Mouse (Mus musculus) right cerebral cortex, adult 2 months (tissue): Measurements from ENCODE around the gene Armc9.
A peak's percentile ranks its signal among the peaks of the same experiment; 100 is the strongest.

Experiments used
- DNase-seq, 2 experiments: peaks; one replicate each; pipeline ENCODE4 v3.0.0; 2021 to 2022; ENCODE audit warnings: low spot score in 2 of 2

Gene Armc9

DNA sequence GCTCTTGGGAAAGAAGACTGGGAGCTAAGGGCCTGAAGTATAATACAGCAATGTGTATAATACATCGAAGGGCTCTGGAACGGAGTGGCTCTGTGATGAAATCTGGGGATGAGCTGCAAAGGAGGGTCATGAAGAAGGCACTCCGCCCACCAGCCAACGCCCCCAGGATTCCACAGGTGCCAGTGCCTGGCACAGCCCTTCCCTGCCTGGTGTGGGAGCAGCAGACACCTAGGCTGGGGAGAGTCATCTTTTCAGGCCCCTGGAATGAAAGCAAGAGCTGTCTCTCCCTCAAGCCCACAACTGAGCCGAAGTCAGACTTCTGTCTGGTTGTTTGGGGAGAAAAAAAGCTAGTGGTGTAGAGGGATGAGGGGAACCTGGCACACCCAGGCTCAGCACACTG lies 122.5 kb downstream of the Armc9 start:
- DNase-seq: no peak

DNA sequence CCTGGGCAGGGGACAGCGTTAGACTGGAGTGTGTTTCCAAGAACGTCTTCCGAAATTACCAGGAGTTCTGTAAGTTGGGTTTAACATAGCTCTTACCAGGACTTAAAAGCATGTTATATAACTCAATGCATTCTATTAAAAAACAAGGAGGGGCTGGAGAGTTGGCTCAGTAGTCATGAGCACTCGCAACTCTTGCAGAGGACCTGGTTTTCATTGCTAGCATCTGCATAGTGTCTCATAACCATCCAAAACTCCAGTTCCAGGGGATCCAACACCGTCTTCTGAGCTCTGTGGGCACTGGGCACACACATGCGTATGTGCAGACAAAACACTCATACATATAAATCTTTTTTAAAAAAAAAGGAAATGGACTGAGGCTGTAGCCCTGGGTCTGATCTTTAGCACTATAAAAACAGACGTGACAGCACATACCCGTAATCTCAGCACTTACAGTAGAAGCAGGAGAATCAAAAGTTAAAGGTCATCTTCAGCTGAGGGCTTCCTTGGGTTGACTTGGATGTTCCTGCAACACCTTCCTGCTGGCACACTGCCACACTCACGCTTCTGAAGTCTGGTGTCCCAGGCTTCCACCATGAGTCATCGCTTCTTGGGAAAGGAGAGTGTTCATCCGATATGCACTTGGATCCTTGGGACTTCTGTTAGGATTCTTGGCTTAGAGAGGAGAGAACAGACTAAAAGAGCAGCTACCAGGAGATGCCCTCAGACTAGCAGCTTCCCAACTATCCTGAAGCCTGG lies 127.4 kb downstream of the Armc9 start:
- DNase-seq: peak; percentile 71

DNA sequence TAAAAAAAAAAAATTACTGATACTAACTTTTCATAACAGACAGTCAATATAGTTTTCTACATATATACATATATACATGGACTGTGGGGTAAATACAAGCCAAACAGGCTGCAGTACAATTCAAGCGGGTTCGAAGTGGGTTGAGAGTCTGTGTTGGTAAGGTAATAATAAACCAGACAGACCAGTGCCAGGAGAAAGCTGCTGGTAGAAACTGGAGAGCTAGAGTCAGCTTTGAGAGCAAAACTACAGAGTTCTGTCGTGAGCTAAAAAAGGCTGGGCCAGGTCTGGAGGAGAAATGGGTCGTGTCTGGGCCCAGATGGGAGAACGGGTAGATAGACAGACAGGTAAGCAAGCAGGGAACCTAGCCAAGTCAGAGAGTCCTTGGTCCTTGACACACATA lies 129.5 kb downstream of the Armc9 start:
- no peak for DNase-seq

DNA sequence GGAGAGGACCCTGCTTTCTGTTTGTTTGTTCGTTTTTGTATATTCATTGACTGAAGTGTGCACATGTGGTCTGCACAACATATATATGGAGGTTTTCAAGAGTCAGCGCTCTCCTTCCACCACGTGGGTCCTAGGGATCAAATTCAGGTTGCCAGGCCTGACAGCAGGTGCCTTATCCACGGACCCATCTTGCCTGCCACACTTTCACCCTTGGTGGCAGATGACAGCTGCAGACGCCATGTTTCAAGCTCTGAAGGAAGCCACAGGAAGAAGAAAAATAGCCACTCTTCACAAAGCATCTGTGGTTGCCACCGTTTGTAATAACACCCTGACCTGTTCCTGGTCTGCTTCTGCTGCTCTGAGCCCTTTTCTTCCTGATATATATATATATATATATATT lies 130.7 kb downstream of the Armc9 start:
- DNase-seq: no peak

DNA sequence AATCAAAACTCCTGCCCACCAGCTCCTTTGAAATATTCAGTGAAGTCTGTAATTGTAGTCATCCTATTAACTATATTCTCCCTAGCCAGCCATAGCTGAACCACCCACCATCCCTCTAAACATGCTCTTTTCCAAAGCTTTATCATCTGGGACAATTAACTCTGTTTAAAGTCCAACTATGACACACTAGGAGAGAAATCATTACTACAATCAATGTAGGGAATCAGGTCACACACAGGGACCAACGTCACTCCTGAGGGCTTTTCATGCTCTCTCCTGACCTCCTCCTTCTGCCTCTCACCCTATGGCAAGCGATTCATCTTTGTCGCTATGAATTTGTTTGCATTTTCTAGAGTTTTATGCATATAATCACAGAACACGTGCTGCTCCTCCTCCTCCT lies 132.9 kb downstream of the Armc9 start:
- no peak for DNase-seq

DNA sequence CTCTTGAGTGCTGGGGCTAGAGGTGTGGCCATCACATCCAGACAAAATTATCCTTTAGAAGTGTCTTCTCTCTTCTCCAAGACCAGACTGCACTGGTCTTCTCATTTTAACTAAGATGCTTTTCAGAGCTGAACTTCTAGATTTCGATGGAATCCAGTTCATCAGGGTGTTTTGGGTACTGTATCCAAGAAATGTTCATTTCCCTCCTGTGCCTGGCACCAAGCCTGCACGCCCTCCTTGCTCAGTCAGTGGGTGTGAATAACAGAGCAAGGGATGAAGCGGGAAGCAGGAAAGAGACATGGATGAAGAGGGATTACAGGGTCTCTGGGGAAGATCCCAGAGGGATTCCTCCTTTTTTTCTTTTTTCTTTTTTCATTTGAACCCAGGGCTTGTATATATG lies 135.9 kb downstream of the Armc9 start:
- peak; percentile 18 to 37 for DNase-seq

DNA sequence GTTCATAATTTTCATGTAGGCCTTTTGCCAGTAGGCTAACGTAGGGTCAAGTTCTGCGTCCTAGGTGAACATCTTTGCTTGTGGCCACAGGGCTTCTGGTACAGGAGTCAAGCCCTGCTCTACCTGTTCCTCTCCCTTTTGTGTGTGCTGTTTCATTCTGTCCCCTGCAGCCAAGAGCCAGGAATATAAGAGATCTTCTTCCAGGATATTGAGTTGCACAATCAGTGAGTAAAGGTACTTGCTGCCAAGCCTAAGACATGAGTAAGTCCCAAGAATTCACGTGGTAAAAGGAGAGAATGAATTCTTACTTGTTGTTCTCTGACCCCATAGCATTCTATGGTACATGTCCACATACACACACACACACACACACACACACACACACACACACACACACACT lies 138.5 kb downstream of the Armc9 start:
- DNase-seq: no peak

DNA sequence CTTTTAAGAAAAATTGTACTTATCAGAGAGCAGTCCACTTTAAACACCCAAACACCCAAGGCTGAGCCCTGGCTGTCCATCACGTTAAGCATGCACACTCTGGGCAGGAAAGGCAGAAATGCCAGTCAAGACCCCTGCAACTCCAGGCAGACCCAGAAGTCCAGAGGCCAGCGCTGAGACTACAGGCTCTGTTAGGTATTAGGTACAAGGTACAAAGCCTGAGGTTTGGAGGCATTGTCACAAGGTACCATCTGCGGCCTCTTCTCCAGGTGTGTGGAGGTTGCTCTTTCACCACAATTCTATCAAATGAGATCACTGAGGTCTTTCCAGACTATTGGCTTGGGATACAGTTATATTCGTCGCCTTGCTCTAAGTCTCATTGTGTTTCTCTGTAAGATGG lies 139.3 kb downstream of the Armc9 start:
- no peak for DNase-seq

DNA sequence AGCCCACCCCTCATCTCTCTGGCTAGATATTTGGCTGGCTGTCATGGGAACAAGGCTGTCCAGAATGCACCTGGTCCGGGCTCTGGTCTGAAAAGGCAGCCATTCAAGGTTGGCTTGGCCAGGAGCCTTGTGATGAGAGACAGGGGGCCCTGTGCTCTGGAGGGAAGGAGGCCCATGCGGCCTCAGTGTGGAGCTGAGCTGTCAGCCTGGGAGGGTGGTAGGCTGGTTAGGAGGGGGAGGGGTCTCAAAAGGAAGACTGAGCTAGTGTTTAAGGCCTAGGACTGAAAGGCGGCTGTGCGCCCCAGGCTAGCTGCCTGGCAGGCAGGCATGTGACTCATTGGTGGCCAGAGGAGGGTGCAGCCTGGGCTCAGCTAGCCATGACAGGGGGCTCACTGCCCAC lies 139.9 kb downstream of the Armc9 start:
- no peak for DNase-seq

DNA sequence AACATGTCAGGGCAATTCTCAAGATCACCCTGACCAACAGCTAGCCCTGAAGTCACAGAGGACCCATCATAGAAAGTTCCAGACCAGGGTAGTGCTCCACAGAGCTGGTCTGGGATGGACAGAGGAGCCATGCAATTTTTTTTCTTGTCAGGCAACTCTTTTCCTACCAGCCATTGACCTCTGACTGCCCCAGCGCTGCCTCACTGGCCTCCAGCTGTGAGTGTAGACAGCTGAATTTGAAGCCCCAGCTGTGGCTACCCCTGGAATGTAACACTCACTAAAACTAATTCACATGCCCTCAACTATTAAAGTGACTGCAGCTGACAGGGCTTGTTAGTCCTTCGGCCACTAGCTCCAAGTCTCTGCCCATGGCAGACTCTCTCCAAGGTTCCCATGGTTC lies 145.5 kb downstream of the Armc9 start:
- DNase-seq: no peak

DNA sequence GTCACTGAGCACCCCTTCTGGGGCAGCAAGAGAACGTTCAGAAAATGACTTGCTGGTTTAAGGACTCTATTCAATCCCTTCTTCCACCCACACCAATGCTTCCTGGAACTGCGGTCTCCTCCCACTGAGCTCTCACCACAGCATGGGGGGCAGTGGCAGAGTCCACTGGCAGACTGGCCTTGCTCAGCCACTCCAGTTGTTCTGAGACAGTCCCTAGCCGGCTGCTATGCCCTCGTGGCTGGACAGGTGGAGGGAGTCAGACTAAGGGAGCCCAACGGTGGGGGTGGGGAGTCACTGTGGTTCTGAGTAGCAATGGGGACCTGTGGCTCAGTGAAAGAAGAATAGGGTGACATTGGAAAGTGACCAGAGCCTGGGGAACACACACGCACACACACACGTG lies 146.2 kb downstream of the Armc9 start:
- DNase-seq: no peak

DNA sequence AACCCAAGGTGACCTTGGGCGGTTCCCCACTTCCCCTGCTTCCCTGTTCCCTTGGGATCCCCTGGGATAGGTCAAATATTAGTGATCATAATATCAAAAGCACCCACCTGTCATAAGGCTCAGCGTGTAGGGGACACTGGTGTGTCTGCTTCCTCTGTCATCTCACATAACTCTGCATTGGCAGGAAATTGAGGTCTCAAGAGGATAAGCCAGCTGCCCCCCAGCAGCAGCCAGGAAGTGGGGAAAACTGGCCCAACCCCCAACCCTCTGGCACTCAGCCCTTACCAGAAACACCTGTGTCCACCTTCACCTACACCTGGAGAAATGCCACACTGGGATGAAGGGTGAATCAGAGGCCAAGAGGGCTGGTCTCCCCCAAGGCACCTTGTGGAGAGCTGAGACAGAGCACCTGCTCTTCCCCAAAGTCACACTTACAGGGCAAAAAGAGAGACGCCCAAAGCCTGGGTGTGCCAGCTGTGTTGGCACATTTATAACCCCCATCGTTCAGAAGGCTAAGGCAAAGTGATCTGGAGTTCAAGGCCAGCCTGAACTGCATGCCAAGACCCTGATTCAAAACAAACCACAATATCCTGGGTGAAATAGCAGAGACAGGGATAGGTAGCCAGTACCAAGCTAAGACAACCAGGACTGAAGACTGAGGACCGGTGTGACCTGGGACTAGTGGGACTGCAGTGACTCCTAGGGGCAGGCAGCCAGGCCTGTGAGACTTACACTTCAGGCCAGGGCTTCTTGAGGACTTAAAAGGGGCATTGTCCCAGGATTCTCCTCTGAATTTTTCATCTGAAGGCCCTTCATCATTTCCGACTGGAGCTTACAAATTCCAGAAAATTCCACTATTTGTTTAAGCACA lies 146.9 kb downstream of the Armc9 start:
- DNase-seq: no peak

DNA sequence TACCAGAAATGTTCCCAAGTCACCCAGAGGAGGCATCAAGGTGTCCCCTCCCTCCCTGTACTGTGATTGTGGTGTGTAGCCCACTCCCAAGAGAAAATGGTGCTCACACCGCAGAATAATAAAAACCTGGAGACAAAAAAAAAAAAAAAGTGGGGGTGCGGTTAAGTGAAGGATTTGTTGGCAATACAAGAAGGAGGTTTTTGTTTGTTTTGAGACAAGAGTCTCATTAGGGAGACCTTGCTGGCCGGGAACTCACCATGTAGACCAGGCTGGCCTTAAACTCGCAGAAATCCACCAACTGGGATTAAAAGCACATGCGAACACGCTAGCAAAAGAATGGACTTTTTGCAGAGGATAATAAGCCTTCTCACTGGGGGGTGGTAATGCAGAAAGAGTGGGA lies 148.0 kb downstream of the Armc9 start, which contains the start of gene B3gnt7:
B3gnt7 (plus strand) TSS at position 301 of the 400 bp plus-strand sequence.
- DNase-seq: no peak

DNA sequence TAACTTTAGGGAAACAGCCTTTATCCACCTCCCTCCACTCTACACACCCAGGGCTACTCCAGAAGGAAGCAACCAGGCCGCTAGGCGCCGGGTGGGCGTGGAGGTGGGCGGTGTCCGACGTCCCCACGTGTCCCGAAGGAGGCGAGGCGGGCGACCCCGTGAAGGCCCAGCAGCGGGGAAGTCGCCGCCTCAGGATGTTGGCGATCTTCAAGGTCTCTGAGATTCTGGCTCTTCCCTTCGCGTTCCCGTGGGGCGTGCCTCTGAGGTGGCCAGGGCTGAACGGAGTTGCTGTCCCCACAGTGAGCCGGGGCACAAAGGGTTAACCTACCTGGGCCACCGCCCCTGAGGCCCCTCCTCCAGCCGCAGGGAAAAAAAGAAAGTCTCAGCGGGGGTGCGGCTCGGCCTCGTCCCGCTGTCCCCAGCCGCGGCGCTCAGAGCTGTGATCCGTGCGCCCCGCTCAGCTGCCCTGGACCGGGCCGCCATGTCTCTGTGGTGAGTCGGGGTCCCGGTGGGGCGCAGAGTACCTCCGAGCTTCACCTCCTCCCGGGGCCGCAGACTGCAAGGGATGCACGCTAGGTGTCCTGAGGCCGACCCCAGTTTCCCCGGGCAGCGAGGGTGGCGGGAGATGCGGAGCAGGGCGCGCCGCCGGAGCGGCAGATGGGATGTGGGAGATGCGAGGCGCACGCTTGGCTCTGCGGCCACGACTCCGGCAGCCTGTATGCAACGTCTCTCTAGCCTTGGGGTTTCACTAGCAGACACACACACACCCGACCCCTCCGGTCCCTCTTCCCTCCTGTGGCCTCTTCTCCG lies 148.7 kb downstream of the Armc9 start:
- peak; percentile 34 to 43 for DNase-seq

DNA sequence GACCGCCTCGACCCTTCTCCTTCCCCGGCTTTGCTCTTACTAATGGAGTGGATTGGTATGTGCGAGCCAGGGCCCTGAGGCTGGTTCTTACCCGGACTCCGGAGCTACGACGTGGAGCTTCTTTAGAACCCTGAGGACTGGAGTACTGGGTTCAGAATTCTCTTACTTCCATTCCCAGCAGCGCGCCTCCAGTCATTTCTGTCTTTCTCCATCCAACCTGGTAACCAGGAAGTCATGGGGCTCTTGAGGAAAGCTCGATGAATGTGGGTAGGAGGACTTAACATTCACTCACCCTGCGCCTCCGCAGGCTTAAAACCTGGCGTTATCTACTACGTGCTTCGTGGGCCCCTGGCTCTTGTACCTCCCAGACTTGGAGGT lies 149.3 kb downstream of the Armc9 start:
- peak in 1 of 2 experiments; percentile 8 for DNase-seq

DNA sequence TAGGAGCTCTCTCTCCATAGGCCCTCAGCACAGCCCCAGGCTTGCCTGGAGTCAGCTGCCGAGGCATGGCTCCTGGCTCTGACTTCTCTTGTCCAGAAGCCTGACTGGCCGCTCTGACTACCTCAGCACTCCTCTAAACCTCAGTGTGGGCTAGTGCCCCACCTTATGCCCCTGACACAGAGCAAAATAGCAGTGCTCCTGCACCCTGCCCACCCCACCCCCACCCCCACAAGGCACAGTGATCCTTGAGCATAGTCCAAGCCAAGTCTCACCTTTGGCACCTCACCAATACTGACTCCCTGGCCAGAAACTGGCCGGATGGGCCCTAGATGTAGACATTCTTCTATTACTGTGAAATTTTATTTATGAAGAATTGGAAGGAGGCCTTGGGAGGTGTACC lies 152.1 kb downstream of the Armc9 start:
- DNase-seq: no peak

DNA sequence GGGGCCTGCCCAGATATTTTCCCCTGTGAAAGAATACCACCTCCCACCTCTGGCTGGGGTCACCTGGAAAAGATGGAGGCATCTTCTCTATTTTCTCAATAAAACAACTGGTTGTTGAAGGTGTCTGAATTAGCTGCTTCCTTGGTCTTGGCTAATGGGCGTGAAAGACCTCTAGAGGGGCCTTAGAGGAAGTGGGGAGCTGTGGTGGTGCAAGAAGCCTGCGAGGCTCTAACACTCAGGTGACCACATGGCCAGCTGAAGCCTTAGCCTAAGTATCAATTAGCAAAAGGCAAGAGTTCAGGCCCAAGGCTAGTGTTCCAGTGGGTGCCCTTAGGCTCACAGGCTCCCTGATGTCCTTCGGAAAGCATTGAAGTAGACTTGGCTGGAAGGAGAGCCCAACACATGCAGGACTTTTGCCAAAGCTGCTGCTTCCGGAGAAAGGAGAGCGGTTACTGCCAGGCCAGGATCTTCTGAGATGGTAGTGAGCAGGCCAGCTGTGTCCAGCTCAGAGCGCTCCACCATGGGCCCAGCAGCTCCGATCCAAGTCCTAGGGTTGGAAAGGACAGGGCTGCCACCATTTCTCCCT lies 152.7 kb downstream of the Armc9 start:
- DNase-seq: no peak

DNA sequence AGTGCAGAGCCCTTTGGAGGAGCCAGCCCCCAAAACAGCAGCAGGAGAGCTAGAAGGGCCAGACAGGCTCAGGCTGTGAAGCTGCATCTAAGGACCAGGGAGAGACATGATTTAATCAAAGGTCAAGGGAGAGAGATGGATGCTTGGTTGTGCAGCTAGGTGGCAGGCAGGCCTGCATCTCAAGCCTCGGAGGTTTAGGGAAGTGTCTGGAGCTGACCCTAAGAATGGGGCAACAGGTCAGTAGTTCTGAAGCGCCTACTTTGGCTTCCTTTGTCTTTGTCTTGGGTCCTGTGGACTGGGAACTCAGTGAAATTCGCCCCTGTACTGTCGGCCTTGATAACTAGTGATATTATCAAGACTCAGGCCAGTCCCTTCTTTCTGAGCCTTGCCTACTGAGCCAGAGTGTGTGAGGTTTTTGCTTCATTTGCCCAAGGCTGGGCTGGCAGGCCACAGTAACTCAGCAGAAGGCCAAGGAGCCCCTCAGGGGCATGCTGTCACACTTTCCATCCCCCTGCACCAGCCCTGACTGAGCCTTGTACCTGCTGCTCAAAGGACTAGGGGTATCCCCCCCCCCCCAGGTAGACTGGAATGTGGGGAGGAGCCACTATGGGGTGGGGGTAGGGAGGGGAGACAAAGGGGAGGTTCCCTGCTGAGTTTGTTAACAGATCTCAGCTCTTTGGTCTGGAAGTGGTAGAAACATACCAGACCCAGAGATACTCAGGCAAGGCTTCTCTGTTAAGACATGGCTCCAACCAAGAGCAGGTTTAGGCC lies 153.5 kb downstream of the Armc9 start:
- no peak for DNase-seq

DNA sequence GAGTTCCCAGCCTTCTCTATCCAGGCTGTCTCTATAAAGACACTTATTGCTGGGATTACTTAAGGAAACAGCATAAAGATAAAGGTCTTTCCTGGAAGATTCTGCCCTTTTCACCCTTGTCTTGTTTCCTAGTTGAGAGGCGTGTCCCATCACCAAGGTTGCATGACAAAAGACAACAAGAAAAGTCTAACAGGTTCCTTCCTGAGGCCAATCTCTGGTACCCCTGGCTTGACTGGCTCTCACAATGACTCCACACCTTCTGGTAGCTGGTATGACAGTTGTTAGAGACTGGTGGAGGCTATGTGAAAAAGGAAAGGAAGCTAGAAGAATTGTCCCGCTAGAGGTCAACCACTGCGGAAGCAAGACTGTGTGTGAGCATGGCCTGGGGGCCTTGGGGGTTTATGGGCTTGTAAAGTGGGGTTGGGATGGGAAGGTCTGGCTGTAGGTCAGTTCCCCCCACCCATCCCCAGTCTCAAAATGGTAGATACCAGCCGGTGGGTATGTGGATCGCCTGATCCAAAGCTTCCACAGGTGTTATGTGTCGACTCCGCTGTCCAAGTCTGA lies 154.8 kb downstream of the Armc9 start:
- no peak for DNase-seq

DNA sequence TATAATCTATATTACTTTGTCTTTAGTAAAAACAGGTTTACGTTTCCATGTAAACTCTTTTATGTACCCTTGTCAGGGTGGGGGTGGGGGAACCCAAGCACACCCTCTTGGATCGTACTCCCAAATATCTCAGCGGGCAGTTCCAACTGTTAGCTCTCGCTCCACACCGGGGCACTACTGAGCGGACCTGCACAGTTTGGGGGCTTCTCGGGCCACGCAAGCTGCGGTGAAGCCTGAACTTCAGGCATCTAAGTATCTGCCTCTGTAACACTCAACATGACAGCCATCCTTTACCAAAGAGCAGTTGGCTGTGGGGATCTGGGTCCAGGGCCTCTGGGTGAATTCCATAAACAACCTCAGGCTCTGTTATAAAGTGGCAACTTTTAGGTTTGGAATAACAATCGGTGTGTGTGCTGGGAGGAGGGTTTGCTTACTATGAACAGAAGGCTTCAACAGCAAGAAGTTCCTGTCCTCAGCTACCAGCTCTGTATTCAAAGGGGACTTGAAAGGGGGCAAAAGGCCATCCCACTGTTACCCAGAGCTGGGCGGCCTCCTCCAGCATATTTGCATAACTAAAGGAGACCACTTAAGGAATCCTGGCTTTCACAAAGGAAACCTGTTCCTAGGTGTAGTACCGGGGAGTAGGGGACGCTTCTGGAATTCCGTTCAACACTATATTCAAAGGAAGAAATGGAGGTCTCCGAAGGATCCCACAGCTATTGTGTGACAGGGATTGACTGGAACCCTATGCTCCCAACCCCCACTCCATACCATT lies 156.1 kb downstream of the Armc9 start:
- DNase-seq: no peak
